In the genomic region with DNA sequence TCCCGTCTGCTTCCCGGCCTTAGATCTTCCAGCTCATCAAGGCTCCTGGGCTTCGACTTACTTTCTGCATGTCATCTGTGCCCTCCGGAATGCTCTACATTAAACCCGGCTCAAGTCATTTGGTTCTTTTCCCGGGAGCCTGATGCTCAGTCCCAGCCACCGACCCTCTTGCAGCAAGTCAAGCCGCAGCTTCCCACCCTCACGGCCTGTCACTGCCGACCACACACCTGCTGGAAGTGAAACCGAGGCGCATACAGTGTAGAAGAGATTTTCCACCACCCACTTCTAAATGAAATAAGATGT, we compare ENCODE assay signal across 10 mouse cellular contexts.
A peak's percentile ranks its signal among the peaks of the same experiment; 100 is the strongest.
DNase-seq lines count a peak whose midpoint lies in the region; ATAC-seq lines count a peak whose summit lies in the region.
"Had no signal": no experiment of that assay in that cellular context is flagged by ENCODE, and none has a peak within 500 bp of the region (broad histone marks: within the 10 kb centered on the region; RNA-seq: fewer than 3 reads in every experiment).

No protein-coding gene starts in this region.

- H3K9me3 ChIP-seq in heart, embryonic 10.5 days, result no peaks in the 10 kb centered on the region
- no peaks in the 10 kb centered on the region for H3K9me3 ChIP-seq in kidney, embryonic 14.5 days (ENCODE audit: control insufficient read depth, low read length)
- H3K9me3 ChIP-seq in embryonic facial prominence, embryonic 14.5 days (ENCODE audit: control insufficient read depth, low read length), result no peaks in the 10 kb centered on the region
- no peaks in the 10 kb centered on the region for H3K9me3 ChIP-seq in limb, embryonic 11.5 days (ENCODE audit: control insufficient read depth, low read length)
- H3K9me3 ChIP-seq: liver, embryonic 13.5 days had no signal

- no peak overlapping the region for H3K9ac ChIP-seq in kidney, embryonic 14.5 days (ENCODE audit: low read depth, low read length)
- H3K9ac ChIP-seq in embryonic facial prominence, embryonic 14.5 days (ENCODE audit: low read depth, low read length), result no peak overlapping the region
- no peak overlapping the region for H3K9ac ChIP-seq in limb, embryonic 11.5 days (ENCODE audit: low read length)
- H3K9ac ChIP-seq: liver, embryonic 13.5 days had no signal

- 0 out of 2 replicates have a peak, but pooled peaks cover 2% of the 10 kb centered on the region for H3K36me3 ChIP-seq in heart, embryonic 10.5 days
- H3K36me3 ChIP-seq in kidney, embryonic 14.5 days (ENCODE audit: control insufficient read depth, insufficient read depth, low read length), result no peaks in the 10 kb centered on the region
- H3K36me3 ChIP-seq in embryonic facial prominence, embryonic 14.5 days (ENCODE audit: control insufficient read depth, insufficient read depth, low read length), result no peaks in the 10 kb centered on the region
- H3K36me3 ChIP-seq in limb, embryonic 11.5 days (ENCODE audit: control insufficient read depth, insufficient read depth, low read length), result no peaks in the 10 kb centered on the region

- ATAC-seq in kidney, embryonic 14.5 days (ENCODE audit: low FRiP score, low TSS enrichment), result no peak
- ATAC-seq in embryonic facial prominence, embryonic 14.5 days (ENCODE audit: low read depth), result peak; percentile 13; the same call in 1 of the 2 replicates
- ATAC-seq in limb, embryonic 11.5 days (ENCODE audit: insufficient number of reproducible peaks, low FRiP score, low TSS enrichment, low read depth), result no peak

- H3K27ac ChIP-seq in heart, embryonic 10.5 days, result no peak overlapping the region
- H3K27ac ChIP-seq in kidney, embryonic 14.5 days (ENCODE audit: low read depth, low read length), result peak overlapping the region; percentile 59; the same call in 1 of the 2 replicates
- peak overlapping the region; percentile 35; the same call in 1 of the 2 replicates for H3K27ac ChIP-seq in embryonic facial prominence, embryonic 14.5 days (replicated peaks; ENCODE audit: low read depth, low read length)
- H3K27ac ChIP-seq in limb, embryonic 11.5 days (replicated peaks; ENCODE audit: low read depth, low read length), result peak overlapping the region; percentile 36; the same call in 1 of the 2 replicates
- H3K27ac ChIP-seq: liver, embryonic 13.5 days had no signal

- no peak overlapping the region for H3K4me2 ChIP-seq in kidney, embryonic 14.5 days (replicated peaks; ENCODE audit: low read depth, low read length)
- H3K4me2 ChIP-seq in embryonic facial prominence, embryonic 14.5 days (ENCODE audit: low read depth, low read length), result 0 out of 2 replicates have a peak overlapping the region, but pooled peaks have one; percentile 14
- no peak overlapping the region for H3K4me2 ChIP-seq in limb, embryonic 11.5 days (ENCODE audit: low read depth, severe bottlenecking)
- H3K4me2 ChIP-seq: liver, embryonic 13.5 days had no signal

- DNase-seq in heart, embryonic 10.5 days (ENCODE audit: low spot score), result peak; percentile 72
- no peak for DNase-seq in heart, postnatal 10 days
- no peak for DNase-seq in kidney, postnatal 4 days
- DNase-seq in embryonic facial prominence, embryonic 14.5 days (ENCODE audit: low spot score), result no peak
- peak; percentile 43 for DNase-seq in limb, embryonic 11.5 days (ENCODE audit: low spot score)
- no peak for DNase-seq in embryo, embryonic 10 days (ENCODE audit: low spot score)
- no peak for DNase-seq in MN1 (ENCODE audit: low spot score)
- DNase-seq: liver, embryonic 13.5 days; right cerebral cortex, adult 18-20 months had no signal

- intact Hi-C loops in heart, postnatal 10 days (cut with DNase I), result no loop called here

- H3K4me3 ChIP-seq in heart, embryonic 10.5 days, result no peak overlapping the region
- no peak overlapping the region for H3K4me3 ChIP-seq in kidney, embryonic 14.5 days (ENCODE audit: low read length)
- H3K4me3 ChIP-seq in embryonic facial prominence, embryonic 14.5 days (ENCODE audit: low read depth, low read length), result no peak overlapping the region
- H3K4me3 ChIP-seq in limb, embryonic 11.5 days (ENCODE audit: low read depth, low read length), result no peak overlapping the region
- H3K4me3 ChIP-seq: liver, embryonic 13.5 days had no signal

- peaks cover 14% of the 10 kb centered on the region for H3K4me1 ChIP-seq in heart, embryonic 10.5 days
- H3K4me1 ChIP-seq in kidney, embryonic 14.5 days (ENCODE audit: control insufficient read depth, insufficient read depth, low read length), result peaks cover 15% of the 10 kb centered on the region; the same call in 1 of the 2 replicates
- H3K4me1 ChIP-seq in embryonic facial prominence, embryonic 14.5 days (ENCODE audit: control insufficient read depth, insufficient read depth, low read length), result peaks cover 28% of the 10 kb centered on the region
- peaks cover 6% of the 10 kb centered on the region; the same call in 1 of the 2 replicates for H3K4me1 ChIP-seq in limb, embryonic 11.5 days (ENCODE audit: control insufficient read depth, insufficient read depth, low read length)
- H3K4me1 ChIP-seq: liver, embryonic 13.5 days had no signal

- no peaks in the 10 kb centered on the region; the same call in 1 of the 2 replicates for H3K27me3 ChIP-seq in heart, embryonic 10.5 days (ENCODE audit: insufficient read depth, poor library complexity, severe bottlenecking)
- no peaks in the 10 kb centered on the region for H3K27me3 ChIP-seq in kidney, embryonic 14.5 days (ENCODE audit: control insufficient read depth, insufficient read depth, low read length)
- no peaks in the 10 kb centered on the region for H3K27me3 ChIP-seq in embryonic facial prominence, embryonic 14.5 days (replicated peaks; ENCODE audit: control insufficient read depth, insufficient read depth, low read length)
- no peaks in the 10 kb centered on the region for H3K27me3 ChIP-seq in limb, embryonic 11.5 days (ENCODE audit: control insufficient read depth, insufficient read depth, low read length)
- H3K27me3 ChIP-seq: liver, embryonic 13.5 days had no signal

- WGBS in heart, embryonic 10.5 days, result 89% methylated on average over 12 of the region's 12 CpGs
- WGBS in kidney, embryonic 14.5 days, result 74% methylated on average over 12 of the region's 12 CpGs
- 52% methylated on average over 12 of the region's 12 CpGs for WGBS in embryonic facial prominence, embryonic 14.5 days
- WGBS in limb, embryonic 11.5 days, result 61% methylated on average over 12 of the region's 12 CpGs

Comparison
In these comparisons a context has a peak if more than half of its experiments do, and no peak if none do; other contexts are left out.
1. DNase-seq: peak in heart, embryonic 10.5 days (single experiment) and limb, embryonic 11.5 days (single experiment); none in heart, postnatal 10 days (0 of 2), kidney, postnatal 4 days (0 of 2), embryonic facial prominence, embryonic 14.5 days (single experiment), embryo, embryonic 10 days (single experiment) and MN1 (single experiment).